Mouse (Mus musculus) embryo, embryonic 11.5 days (tissue): ENCODE data around the gene Rpl29.

ENCODE experiments used
- DNase-seq: peaks from one replicate; pipeline ENCODE4 v3.0.0-alpha.2; 2012; ENCODE audit warnings: low read depth, low spot score

The Rpl29 gene

GRCm38 (mm10) chr9:106454888-106455681, 25.8 kb downstream of the Rpl29 start:
- no peak for DNase-seq

- DNase-seq = no peak
Measured at GRCm38 (mm10) chr9:106456325-106457162, 27.3 kb downstream of the Rpl29 start.

GRCm38 (mm10) chr9:106457163-106457559, 27.9 kb downstream of the Rpl29 start:
- DNase-seq = no peak

- no peak for DNase-seq
Measured at GRCm38 (mm10) chr9:106457920-106458319, 28.7 kb downstream of the Rpl29 start.

- DNase-seq = no peak
Measured at GRCm38 (mm10) chr9:106459946-106460345, 30.7 kb downstream of the Rpl29 start.

GRCm38 (mm10) chr9:106460401-106461025, 31.3 kb downstream of the Rpl29 start:
- DNase-seq = no peak

- no peak for DNase-seq
Measured at GRCm38 (mm10) chr9:106461026-106461415, 31.8 kb downstream of the Rpl29 start.

GRCm38 (mm10) chr9:106461641-106462429, 32.6 kb downstream of the Rpl29 start:
- DNase-seq = no peak

GRCm38 (mm10) chr9:106462430-106462800, 33.2 kb downstream of the Rpl29 start:
- no peak for DNase-seq

- no peak for DNase-seq
Measured at GRCm38 (mm10) chr9:106463122-106464063, 34.1 kb downstream of the Rpl29 start.

GRCm38 (mm10) chr9:106464751-106465541, 35.7 kb downstream of the Rpl29 start:
- DNase-seq = no peak

- no peak for DNase-seq
Measured at GRCm38 (mm10) chr9:106465571-106466200, 36.4 kb downstream of the Rpl29 start, which contains the start of gene Gpr62. Gpr62 (minus strand) TSS chr9:106465938.

- DNase-seq = no peak
Measured at GRCm38 (mm10) chr9:106466721-106467120, 37.5 kb downstream of the Rpl29 start.

GRCm38 (mm10) chr9:106467746-106468145, 38.5 kb downstream of the Rpl29 start:
- no peak for DNase-seq

- no peak for DNase-seq
Measured at GRCm38 (mm10) chr9:106469317-106469716, 40.1 kb downstream of the Rpl29 start.

GRCm38 (mm10) chr9:106469776-106470175, 40.5 kb downstream of the Rpl29 start:
- no peak for DNase-seq

- DNase-seq = no peak
Measured at GRCm38 (mm10) chr9:106470991-106471750, 41.9 kb downstream of the Rpl29 start.

- no peak for DNase-seq
Measured at GRCm38 (mm10) chr9:106471892-106472291, 42.6 kb downstream of the Rpl29 start.
